Mouse (Mus musculus) forebrain, embryonic 14.5 days (tissue): ENCODE data around the gene Zfp300. TPM values are rescaled to one million over a fixed set of nuclear protein-coding genes. Genes with fewer than 3 reads are reported as not detected.

Experiments
- ATAC-seq: fragments of 200-750 bp; cut with Nextera tagmentation; 2 replicates; pipeline ENCODE4 v1.8.0; 2017; ENCODE audit warnings: mild to moderate bottlenecking, moderate library complexity
- DNase-seq: peaks from one replicate; pipeline ENCODE4 v3.0.0-alpha.2; 2015; ENCODE audit warnings: low spot score
- H3K27ac ChIP-seq: fragments of 300-500 bp; sonication (generic); 2 replicates; pipeline ENCODE4 v1.5.1; 2014; ENCODE audit warnings: low read depth, mild to moderate bottlenecking, control low read depth, low read length, moderate library complexity
- H3K27me3 ChIP-seq: fragments of 300-500 bp; sonication (generic); replicated peaks from 2 replicates; pipeline ENCODE4 v1.6.1; 2014; ENCODE audit warnings: low read length, control low read depth, mixed read lengths; ENCODE audit not compliant: control insufficient read depth, insufficient read depth
- H3K36me3 ChIP-seq: fragments of 300-500 bp; sonication (generic); 2 replicates; pipeline ENCODE4 v1.6.1; 2014; ENCODE audit warnings: low read length, control low read depth; ENCODE audit not compliant: control insufficient read depth, insufficient read depth
- H3K4me1 ChIP-seq: fragments of 300-500 bp; sonication (generic); 2 replicates; pipeline ENCODE4 v1.6.1; 2014; ENCODE audit warnings: antibody characterized with exemption, low read length, control low read depth; ENCODE audit not compliant: control insufficient read depth, insufficient read depth
- H3K4me2 ChIP-seq: fragments of 300-500 bp; sonication (generic); 2 replicates; pipeline ENCODE4 v1.6.1; 2014; ENCODE audit warnings: mild to moderate bottlenecking, control low read depth, low read length
- H3K4me3 ChIP-seq: fragments of 300-500 bp; sonication (generic); 2 replicates; pipeline ENCODE4 v1.5.1; 2014; ENCODE audit warnings: low read depth, low read length, control low read depth
- H3K9ac ChIP-seq: fragments of 300-500 bp; sonication (generic); 2 replicates; pipeline ENCODE4 v1.6.1; 2014; ENCODE audit warnings: mild to moderate bottlenecking, low read length, control low read depth, moderate library complexity
- H3K9me3 ChIP-seq: fragments of 300-500 bp; sonication (generic); replicated peaks from 2 replicates; pipeline ENCODE4 v1.6.1; 2016; ENCODE audit warnings: low read length, control low read depth, mixed read lengths; ENCODE audit not compliant: control insufficient read depth
- WGBS: fragments of 180-500 bp; shearing (Covaris S2); extraction: QIAGEN DNeasy Blood & Tissue Kit; methylation state at CpG from one replicate; pipeline ENCODE4 v1.1.7; 2014; 5-methylcytosine and 5-hydroxymethylcytosine counted together
- polyA plus RNA-seq: library from polyadenylated mRNA; unstranded; fragments of >200 nt; fragmentation: Nextera tagmentation; extraction: Ambion mirVana; gene quantifications from 2 replicates; pipeline ENCODE4 v1.2.1, GENCODE M21; 2014

The Zfp300 gene
- 3.0 and 4.7 TPM in 2 replicates for polyA plus RNA-seq

DNA sequence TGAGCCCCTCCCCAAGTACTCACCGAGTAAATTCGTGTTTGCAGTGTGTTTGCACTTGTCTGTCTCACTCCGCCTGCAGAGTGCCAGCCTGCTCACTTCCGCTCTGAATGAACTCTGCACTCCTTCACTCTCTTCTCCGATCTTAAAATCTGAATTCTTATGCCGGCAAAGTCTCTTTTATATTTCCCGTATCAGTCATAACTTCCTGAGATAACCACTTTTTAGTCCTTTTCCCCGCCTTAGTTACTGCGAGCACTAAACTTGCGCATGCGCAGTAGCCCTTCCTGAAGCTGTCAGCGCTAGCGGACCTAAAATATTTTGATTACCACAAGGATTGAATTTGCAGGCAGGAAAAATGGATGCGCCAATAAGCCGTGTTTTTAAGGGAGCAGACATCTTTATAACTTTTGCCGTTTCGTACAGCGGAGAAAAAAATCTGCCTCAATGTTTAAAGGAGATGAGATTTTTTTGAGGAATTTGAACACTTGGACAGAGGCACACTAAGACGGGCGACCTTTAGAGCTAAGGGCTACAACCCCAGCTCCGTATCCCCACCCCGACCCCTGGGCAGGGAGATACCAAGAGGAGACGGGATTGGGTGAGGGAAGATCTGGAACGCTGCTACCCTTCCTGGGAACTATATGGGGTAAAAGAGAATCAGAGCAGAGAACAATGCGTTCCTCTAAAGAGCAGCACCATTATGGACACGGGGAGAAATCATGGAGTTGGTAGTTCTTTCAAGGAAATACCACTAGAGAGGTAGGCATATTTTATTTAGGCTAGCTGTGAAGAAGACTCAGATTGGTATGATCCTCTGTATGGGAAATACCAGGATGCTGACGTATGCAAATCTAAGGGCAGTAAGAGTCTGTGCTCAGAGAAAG, at the start of gene Zfp300:
Zfp300 (minus strand) TSS at position 545 of the 884 bp plus-strand sequence.
- WGBS: 29% methylated on average over 27 of the region's 27 CpGs
- H3K27me3 ChIP-seq: no peaks in the 10 kb centered on the region

DNA sequence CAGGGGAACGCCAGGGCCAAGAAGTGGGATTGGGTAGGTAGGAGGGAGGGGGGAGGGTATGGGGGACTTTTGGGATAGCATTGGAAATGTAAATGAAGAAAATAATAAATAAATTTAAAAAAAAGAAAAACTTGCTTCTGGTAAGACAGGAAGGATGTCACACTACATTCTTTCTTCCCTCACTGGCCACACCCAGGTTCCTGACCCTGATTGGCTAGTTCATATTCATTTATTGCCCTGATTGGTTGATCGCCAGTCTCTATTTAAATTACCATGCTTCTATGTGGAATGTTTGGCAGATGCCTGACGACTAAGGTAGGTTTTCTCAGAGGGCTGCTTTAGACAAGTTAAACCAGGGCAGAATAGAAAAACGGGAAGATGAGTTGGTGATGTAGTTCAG, 26.2 kb upstream of the Zfp300 start, which contains the start of gene Ssxa1:
Ssxa1 (plus strand) TSS at position 301 of the 400 bp plus-strand sequence.
- H3K27me3 ChIP-seq: no peaks in the 10 kb centered on the region
- H3K4me2 ChIP-seq: no peak within 1 kb of the TSS
- ATAC-seq (no peak), DNase-seq (no peak)
- no peaks in the 10 kb centered on the region for H3K36me3 ChIP-seq
- no peak within 1 kb of the TSS for H3K9ac ChIP-seq
- no peak within 1 kb of the TSS for H3K4me3 ChIP-seq
- no peak within 1 kb of the TSS for H3K27ac ChIP-seq
- no peaks in the 10 kb centered on the region for H3K4me1 ChIP-seq
- H3K9me3 ChIP-seq: no peaks in the 10 kb centered on the region
- 78% methylated on average over 4 of the region's 4 CpGs for WGBS

More for the DNA sequence above, at the start of gene Zfp300:
- Histone ChIP-seq H3K9me3 (no peaks in the 10 kb centered on the region), H3K4me3 (peak within 1 kb of the TSS; percentile 36), H3K27ac (peak within 1 kb of the TSS; percentile 80), H3K36me3 (no peaks in the 10 kb centered on the region), H3K4me1 (no peaks in the 10 kb centered on the region), H3K9ac (peak within 1 kb of the TSS; percentile 62), H3K4me2 (peak within 1 kb of the TSS; percentile 48)
- DNase-seq (peak; percentile 87), ATAC-seq (peak; percentile 92)

DNA sequence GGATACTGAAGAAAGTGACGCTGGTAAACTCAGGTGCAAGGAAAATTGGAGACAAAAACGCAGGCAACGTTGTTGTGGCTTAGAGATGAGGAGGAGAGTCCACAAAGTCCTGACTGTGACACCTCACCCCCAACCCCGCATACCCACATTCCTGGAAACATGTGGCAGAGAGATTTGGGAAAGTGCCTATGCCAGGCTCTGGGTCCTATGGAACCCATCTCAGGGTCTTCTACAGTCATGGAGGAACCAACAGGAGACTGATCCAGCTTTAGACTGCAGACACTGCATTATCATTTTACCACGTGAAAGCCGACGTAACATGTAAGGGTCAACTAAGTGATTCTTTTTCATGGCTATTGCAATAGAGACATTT, 526 bp upstream of the Zfp300 start:
- 62% methylated on average over 7 of the region's 7 CpGs for WGBS
- Histone ChIP-seq H3K4me1 (no peaks in the 10 kb centered on the region), H3K27ac (peak overlapping the region; percentile 80; the same call in 1 of the 2 replicates), H3K9ac (peak overlapping the region; percentile 62), H3K36me3 (no peaks in the 10 kb centered on the region), H3K4me2 (peak overlapping the region; percentile 48), H3K4me3 (peak overlapping the region; percentile 36), H3K9me3 (no peaks in the 10 kb centered on the region), H3K27me3 (no peaks in the 10 kb centered on the region)
- ATAC-seq: peak; percentile 45
- peak; percentile 0 for DNase-seq

DNA sequence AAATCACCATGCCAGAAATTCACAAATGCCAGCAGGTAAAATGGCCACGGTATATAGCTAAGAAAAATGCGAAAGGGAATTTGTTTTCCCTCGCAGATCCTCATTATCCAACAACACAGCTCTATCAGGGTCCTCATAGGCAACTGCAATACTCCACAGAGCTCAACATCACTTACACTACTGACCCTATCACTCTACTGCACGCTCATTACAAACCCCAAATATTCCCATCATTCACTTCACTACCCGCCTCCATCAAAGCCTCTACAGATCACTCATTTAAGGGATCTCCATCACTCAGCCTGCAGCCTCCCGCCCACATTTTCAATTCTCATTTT, 713 bp downstream of the Zfp300 start:
- Histone ChIP-seq H3K9me3 (0 out of 2 replicates have a peak, but pooled peaks cover under 1% of the 10 kb centered on the region), H3K27ac (no peak overlapping the region), H3K4me2 (peak overlapping the region; percentile 48), H3K4me1 (no peaks in the 10 kb centered on the region), H3K9ac (peak overlapping the region; percentile 62), H3K27me3 (no peaks in the 10 kb centered on the region), H3K4me3 (peak overlapping the region; percentile 36), H3K36me3 (no peaks in the 10 kb centered on the region)
- whole genome bisulfite sequencing: 34% methylated on average over 6 of the region's 6 CpGs
- ATAC-seq: peak; percentile 59
- no peak for DNase-seq

DNA sequence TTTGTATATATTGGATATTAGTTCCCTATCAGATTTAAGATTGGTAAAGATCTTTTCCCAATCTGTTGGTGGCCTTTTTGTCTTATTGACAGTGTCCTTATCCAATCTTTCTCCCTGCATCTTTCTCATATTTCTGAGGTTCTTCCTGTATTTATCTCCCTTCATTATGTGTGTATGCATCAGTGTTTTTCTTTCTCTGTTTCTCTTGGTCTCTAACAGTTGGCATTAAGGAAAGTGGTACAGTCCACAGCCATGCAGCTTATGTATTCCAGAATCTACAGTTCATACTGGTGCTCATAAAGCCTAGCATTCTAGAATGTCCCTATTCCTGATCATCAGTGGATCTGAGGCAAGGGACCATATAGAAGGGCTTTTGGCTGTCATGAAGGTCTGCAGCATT, 21.2 kb downstream of the Zfp300 start, which contains the start of gene Spaca5:
Spaca5 (plus strand) TSS at position 301 of the 400 bp plus-strand sequence.
- H3K9ac ChIP-seq: no peak within 1 kb of the TSS
- H3K4me2 ChIP-seq: no peak within 1 kb of the TSS
- H3K36me3 ChIP-seq: no peaks in the 10 kb centered on the region
- H3K4me3 ChIP-seq: no peak within 1 kb of the TSS
- DNase-seq (no peak), ATAC-seq (no peak)
- H3K27ac ChIP-seq: no peak within 1 kb of the TSS
- H3K9me3 ChIP-seq: no peaks in the 10 kb centered on the region
- H3K27me3 ChIP-seq: no peaks in the 10 kb centered on the region
- no peaks in the 10 kb centered on the region for H3K4me1 ChIP-seq

DNA sequence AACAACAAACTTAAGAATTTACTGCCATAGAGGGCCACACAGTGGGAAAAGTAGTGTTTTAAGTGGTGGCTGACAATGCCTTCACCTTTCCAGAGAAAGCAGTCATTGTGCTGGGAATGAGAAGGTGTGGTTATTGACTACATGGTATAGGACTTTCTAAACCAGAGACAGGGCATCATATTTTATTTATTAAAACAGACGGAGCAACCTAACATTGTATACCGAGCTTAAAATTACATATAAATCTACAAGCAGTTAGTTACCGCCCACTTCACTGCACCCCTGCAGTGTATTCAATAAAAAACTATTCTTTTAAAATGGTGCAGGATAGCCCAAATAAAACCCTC, 26.8 kb downstream of the Zfp300 start:
- no peaks in the 10 kb centered on the region for H3K4me1 ChIP-seq
- ATAC-seq: peak; percentile 19; the same call in 1 of the 2 replicates
- no peaks in the 10 kb centered on the region for H3K9me3 ChIP-seq
- WGBS: 66% methylated on average over 3 of the region's 3 CpGs
- H3K9ac ChIP-seq: peak overlapping the region; percentile 53
- H3K4me3 ChIP-seq: peak overlapping the region; percentile 41
- no peaks in the 10 kb centered on the region for H3K36me3 ChIP-seq
- H3K4me2 ChIP-seq: peak overlapping the region; percentile 39
- no peak for DNase-seq
- no peaks in the 10 kb centered on the region for H3K27me3 ChIP-seq
- no peak overlapping the region for H3K27ac ChIP-seq

DNA sequence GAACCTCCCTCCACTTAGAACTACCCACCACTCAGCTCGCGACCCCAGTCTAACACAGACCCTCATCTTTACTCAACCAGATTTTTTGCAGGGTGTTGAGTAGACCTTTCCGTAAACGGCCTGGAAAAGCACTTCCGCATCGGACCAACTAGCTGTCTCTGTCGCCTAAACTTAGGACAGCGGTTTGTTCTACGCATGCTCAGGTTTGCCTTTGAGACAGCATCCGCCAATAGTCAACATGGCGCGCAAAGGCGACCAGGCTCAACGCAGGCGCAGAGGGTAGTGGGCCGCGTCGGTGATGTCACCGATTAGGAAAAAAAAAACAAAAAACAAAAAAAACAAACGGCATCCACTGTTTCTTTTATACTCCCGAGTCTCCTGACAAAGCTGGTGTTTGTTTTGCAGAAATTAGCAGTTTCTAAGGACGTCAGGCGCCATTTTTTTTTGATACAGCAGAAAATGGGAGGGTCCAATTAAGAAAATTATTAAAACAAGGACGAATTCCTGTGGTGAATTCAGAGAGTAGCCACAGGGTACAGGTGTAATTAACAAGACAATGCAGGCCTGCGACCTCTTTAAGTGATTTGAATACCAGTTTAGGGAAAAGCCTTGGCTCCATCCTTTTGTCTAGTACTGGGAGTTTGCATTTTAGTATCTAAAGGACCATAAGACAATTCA, 27.3 kb downstream of the Zfp300 start, which contains the start of gene Zfp182:
Zfp182 (minus strand) TSS at position 451 of the 678 bp plus-strand sequence.
- Histone ChIP-seq H3K27ac (no peak within 1 kb of the TSS), H3K9ac (peak within 1 kb of the TSS; percentile 59)
- 27% methylated on average over 25 of the region's 25 CpGs for WGBS

DNA sequence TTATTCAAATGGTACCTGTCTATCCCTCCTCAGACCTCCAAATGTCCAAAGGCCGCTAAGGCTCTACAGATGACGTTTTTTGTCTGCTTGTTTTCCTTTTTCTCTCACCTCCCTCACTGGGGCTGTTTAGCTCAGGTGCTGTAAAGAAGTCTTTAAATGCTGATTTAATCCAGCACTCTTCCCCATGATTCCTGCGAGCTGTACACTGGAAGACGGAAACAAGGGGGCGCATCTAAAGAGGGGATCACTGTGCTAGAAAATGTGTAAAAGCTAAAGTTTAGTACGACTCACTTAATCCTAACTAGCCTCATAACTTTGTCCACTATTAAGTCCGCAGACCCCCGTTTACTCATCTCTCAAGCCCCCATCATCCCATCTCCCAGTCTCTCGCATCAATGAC, 27.9 kb downstream of the Zfp300 start:
- Histone ChIP-seq H3K9me3 (no peaks in the 10 kb centered on the region), H3K36me3 (no peaks in the 10 kb centered on the region), H3K4me3 (peak overlapping the region; percentile 41), H3K4me2 (peak overlapping the region; percentile 52), H3K9ac (peak overlapping the region; percentile 59), H3K27ac (no peak overlapping the region), H3K27me3 (no peaks in the 10 kb centered on the region), H3K4me1 (no peaks in the 10 kb centered on the region)
- DNase-seq: no peak
- WGBS: 33% methylated on average over 9 of the region's 9 CpGs
- ATAC-seq: peak; percentile 29; the same call in 1 of the 2 replicates

More for the DNA sequence above, 27.3 kb downstream of the Zfp300 start, which contains the start of gene Zfp182:
- no peaks in the 10 kb centered on the region for H3K36me3 ChIP-seq
- H3K4me3 ChIP-seq: peak within 1 kb of the TSS; percentile 41
- DNase-seq: peak; percentile 94
- no peaks in the 10 kb centered on the region for H3K4me1 ChIP-seq
- peak within 1 kb of the TSS; percentile 52 for H3K4me2 ChIP-seq
- H3K27me3 ChIP-seq: no peaks in the 10 kb centered on the region
- ATAC-seq: peak; percentile 98
- H3K9me3 ChIP-seq: no peaks in the 10 kb centered on the region
